Mouse (Mus musculus): ENCODE data around the gene Pcgf6.
"Not testable (repeated sequence)": the region's sequence is repeated elsewhere in the genome, so short reads cannot be mapped to it uniquely, and the experiment has no call there.

Gene Pcgf6

GRCm38 (mm10) chr19:47026513-47026912, 24.2 kb downstream of the Pcgf6 start:
- DNase-seq (ENCODE audit: inconsistent ontology term): no peak

DNA sequence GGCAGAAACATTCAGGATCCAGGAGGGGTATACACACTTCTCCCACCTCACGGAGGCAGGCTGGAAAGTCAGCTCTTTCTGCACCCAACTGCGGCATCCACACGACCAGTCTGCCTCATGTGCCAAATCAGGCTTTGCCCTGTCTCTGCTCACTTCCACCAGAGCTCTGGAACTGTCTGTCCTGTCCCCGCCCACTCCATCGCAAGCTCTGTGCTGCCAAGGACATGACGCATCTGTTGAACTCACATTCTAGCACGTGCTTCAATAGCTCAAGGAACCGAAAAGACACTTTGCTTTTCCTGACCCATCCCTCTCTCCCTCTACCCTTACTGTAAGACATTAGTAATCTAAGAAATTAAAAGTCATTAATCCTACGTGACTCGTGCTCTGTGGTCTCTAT, 25.8 kb downstream of the Pcgf6 start:
- DNase-seq (ENCODE audit: inconsistent ontology term): no peak

GRCm38 (mm10) chr19:47023546-47023945, 27.2 kb downstream of the Pcgf6 start:
- no peak for DNase-seq (ENCODE audit: inconsistent ontology term)

- no peak for DNase-seq (ENCODE audit: inconsistent ontology term)
These were observed 28.0 kb downstream of the Pcgf6 start for GRCm38 (mm10) chr19:47022709-47023108.

- no peak for DNase-seq (ENCODE audit: inconsistent ontology term)
These were observed 31.4 kb downstream of the Pcgf6 start for GRCm38 (mm10) chr19:47019326-47019725.

DNA sequence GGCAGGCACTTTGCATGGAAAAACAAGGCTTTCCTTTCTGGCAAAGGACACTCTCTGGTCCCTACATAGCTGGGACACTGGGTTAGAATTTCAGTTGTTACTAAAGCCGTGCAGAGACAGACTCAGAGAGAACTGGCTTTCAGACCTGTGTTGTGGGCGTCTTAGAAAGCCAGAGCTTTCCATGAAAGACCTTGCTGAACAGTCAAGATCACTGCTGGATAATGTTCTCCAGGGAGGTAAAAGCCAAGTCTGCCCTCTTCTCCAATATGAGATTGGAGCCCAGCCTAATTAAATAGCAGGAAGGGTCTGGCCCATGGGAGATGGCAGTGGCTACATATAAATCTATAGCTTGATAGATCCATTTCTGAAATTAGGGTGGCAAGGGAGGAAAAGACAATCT, 32.4 kb downstream of the Pcgf6 start:
- no peak for DNase-seq (ENCODE audit: inconsistent ontology term)

DNA sequence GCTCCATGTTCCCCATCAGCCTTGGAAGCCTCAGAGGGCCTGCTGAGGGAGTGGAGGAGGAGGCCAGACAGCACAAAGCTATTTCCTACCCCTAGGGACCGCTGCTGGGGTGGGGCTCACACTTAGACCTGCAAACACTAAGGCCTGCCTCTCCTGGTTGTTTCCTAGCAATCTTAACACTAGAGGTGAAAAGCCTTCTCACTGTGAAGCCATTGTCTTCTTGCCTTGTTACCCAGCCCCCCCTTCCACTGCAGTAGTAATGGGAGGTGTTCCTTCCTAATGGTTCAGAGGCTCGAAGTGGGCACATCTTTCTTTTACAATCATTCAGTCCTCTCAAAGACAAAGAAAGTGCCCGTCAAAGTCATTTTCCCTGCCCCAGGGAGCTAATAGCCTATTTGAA, 32.9 kb downstream of the Pcgf6 start:
- no peak for DNase-seq (ENCODE audit: inconsistent ontology term)

DNA sequence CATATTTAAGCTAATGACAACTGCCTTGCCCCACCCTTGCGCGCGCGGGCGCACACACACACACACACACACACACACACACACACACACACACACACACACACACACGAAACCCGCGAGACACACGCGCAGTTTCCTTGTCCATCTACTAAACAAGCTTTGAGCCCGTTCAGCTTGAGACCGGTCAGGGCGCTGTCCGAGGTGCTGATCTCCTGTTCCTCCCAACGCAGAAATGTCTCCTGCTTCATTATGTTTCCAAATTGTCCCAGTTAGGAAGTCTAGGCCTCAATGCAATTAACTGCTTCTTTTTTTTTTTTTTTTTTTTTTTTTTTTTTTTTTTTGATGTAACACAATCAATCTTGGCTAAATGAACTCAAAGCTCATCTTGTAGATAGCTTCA, 34.2 kb downstream of the Pcgf6 start:
- DNase-seq (ENCODE audit: inconsistent ontology term): peak; percentile 63

DNA sequence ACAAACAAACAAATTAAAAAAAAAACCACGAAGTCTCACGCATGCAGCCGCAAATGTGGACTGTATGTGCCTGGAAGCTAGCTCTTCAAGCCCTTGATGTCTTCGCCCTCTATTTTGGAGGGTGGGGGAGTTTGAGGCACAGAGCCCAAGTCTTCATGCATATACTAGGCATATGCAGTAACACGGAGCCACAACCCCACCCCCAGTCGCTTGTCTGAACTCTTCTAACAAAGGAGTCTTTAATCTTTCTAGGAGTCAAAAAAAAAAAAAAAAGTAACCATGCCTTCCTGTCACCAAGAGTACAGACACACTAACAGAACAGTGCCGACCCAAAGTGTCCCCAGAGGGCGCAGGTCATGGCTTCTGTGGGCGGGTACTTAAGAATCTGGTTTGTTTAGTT, 34.7 kb downstream of the Pcgf6 start:
- DNase-seq (ENCODE audit: inconsistent ontology term): no peak

DNA sequence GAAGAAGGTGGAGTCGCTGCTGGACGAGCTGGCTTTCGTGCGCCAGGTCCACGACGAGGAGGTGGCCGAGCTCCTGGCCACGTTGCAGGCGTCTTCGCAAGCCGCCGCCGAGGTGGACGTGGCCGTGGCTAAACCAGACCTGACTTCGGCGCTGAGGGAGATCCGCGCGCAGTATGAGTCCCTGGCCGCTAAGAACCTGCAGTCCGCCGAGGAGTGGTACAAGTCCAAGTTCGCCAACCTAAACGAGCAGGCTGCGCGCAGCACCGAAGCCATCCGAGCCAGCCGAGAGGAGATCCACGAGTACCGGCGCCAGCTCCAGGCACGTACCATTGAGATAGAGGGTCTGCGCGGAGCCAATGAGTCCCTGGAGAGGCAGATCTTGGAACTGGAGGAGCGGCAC, 35.3 kb downstream of the Pcgf6 start:
- peak; percentile 25 for DNase-seq (ENCODE audit: inconsistent ontology term)

DNA sequence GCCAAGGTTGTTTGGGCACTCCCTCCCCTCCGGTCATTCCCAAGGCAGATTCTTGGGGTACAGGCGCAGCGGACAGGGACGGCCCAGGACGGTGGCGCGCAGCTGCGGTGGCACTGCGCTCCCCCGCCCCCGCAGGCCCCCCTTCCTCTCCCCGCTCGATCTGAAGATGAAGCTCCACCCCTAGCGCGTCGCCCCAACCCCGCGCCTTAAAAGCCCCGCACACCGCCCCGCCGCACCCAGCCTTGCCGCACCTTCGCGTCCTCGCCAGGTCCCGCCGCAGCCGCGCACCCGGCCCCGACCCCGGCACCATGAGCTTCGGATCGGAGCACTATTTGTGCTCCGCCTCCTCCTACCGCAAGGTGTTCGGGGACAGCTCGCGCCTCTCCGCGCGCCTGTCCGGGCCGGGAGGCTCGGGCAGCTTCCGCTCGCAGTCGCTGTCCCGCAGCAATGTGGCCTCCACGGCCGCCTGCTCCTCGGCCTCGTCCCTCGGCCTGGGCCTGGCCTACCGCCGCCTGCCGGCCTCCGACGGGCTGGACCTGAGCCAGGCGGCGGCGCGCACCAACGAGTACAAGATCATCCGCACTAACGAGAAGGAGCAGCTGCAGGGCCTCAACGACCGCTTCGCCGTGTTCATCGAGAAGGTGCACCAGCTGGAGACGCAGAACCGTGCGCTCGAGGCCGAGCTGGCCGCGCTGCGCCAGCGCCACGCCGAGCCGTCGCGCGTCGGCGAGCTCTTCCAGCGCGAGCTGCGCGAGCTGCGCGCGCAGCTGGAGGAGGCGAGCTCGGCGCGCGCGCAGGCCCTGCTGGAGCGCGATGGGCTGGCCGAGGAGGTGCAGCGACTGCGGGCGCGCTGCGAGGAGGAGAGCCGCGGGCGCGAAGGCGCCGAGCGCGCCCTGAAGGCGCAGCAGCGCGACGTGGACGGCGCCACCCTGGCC, 36.0 kb downstream of the Pcgf6 start, which contains the start of the genes Ina and Nt5c2:
TSS of gene Ina (plus strand) at position 252 of the 935 bp plus-strand sequence.
TSS of gene Nt5c2 (minus strand) at position 707 of the 935 bp plus-strand sequence.
- DNase-seq (ENCODE audit: inconsistent ontology term): peak; percentile 69

GRCm38 (mm10) chr19:47014159-47014446, 36.6 kb downstream of the Pcgf6 start:
- DNase-seq (ENCODE audit: inconsistent ontology term): no peak

- DNase-seq (ENCODE audit: inconsistent ontology term): no peak
These were observed 37.2 kb downstream of the Pcgf6 start for GRCm38 (mm10) chr19:47013340-47014158.

DNA sequence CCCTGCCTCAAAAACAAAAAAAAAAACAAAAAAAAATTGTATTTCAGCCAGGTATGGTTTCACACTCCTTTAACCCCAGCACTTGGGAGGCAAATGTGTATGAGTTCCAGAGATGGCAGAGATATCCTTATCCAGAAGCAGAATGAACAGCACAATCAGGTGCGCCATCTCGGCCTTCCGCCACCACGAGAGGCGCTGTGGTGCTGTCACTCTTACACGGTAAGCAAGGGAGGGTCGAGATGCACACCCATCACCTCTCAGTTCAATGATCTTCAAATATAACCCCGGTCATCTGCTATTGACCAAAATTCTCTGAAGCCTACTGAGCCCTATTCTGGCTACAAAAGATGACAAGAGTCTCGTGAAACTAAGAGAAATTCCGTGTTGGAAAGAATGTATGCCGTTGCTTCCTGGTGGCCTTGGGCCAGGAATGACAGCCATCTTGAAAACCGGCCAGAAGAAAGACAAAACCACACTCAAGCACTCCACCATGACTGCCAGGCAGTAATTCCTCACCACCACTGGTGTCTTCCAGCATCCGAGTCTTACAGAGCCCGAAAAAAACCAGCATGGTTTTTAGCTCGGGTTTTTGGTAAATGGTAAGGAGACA, 38.1 kb downstream of the Pcgf6 start:
- no peak for DNase-seq (ENCODE audit: inconsistent ontology term)

DNA sequence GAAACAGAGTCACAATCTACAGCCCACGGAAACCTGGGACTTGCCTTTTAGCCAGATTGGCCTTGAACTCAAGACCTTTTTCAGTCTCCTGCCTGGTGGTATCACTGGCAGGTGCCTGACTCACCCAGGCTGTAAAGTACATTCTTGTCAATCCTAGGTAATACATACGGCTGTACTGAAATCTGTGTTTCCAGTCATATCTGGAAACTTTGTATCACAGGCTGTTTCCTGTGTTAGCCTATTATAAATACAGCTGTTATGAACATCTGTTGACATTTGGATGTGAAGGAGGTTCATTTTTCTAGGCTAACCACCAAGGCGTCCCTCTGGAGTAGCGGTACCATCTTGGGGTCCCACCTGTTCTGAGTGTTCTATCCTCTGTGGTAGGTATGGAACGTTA, 40.8 kb downstream of the Pcgf6 start:
- no peak for DNase-seq (ENCODE audit: inconsistent ontology term)

DNA sequence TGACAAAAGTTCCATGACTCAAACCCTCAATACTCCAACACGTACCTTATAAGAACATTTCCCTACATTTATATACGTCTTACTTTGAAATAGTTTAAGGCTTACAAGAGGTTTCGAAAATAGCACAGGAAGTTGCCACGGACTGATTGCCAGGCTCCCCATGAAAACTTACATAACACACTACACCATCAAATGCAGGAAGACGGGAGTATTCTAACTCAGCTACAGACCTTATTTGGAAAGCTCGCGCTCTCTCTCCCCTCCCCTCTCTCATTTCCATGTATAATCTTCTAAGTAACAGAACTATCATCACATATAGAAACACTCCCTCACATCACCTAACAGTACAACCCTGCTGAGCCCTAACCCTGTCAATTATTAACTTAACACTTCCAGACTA, 41.3 kb downstream of the Pcgf6 start:
- no peak for DNase-seq (ENCODE audit: inconsistent ontology term)

GRCm38 (mm10) chr19:47006321-47006720, 44.4 kb downstream of the Pcgf6 start:
- peak; percentile 34 for DNase-seq (ENCODE audit: inconsistent ontology term)

DNA sequence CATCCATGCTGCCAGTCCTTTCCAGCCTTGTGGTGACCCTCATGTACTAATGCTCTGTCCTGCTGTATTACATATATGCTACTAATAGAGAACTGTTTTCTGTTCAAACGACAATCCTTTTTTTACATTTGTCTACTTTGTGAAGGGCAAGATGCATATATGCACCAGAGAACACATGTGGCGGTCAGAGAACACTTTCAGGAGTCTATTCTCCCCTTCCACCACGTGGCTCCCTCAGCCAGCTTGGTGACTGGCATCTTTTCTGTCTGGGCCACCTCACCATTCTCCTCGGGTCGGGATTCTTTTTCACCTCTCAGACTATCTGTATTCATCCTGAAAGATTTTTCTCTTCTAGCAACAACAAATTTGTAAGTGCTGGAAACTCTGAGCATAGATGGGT, 44.8 kb downstream of the Pcgf6 start:
- DNase-seq (ENCODE audit: inconsistent ontology term): no peak

DNA sequence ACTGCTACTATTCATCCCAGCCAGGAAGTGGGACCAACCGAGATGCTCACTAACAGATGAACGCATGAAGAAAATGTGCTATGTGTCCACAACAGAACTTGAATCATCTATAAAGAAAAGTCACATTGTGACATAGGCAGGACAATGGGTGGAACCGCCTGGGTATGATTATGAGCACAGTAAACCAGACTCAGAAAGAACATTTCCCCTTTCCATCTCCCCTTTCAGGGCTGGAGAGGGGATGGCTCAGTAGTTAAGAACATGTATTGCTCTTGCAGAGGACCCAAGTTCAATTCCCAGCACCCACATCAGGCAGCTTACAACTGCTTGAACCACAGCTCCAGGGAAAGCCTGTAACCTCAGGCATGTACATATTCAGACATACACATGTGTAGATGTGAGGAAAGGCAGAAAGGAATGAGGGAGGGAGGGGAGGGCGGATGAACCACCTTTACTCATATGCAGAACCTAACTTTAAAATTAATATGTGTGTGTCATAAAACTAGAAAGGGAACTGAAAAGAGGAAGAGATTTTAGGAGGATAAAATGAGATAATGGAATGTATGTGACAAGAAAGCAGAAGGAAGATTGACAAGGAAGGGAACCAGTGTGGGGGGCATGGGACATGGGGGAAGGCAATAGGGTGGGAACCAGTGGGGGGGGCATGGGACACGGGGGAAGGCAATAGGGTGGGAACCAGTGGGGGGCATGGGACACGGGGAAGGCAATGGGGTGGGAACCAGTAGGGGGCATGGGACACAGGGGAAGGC, 46.8 kb downstream of the Pcgf6 start:
- no peak for DNase-seq (ENCODE audit: inconsistent ontology term)

GRCm38 (mm10) chr19:47000357-47000756, 50.3 kb downstream of the Pcgf6 start:
- not testable (repeated sequence) for DNase-seq (ENCODE audit: inconsistent ontology term)

- DNase-seq (ENCODE audit: inconsistent ontology term): no peak
These were observed 51.0 kb downstream of the Pcgf6 start for GRCm38 (mm10) chr19:46999753-47000152.

- no peak for DNase-seq (ENCODE audit: inconsistent ontology term)
These were observed 51.8 kb downstream of the Pcgf6 start for GRCm38 (mm10) chr19:46998953-46999352.
